Mouse (Mus musculus) left cerebral cortex, postnatal 4 days (tissue): ENCODE data around the gene Spesp1. TPM values are rescaled to one million over a fixed set of nuclear protein-coding genes. Genes with fewer than 3 reads are reported as not detected.

ENCODE experiments used
- DNase-seq: peaks from one replicate; pipeline ENCODE4 v3.0.0-alpha.2; 2022
- intact Hi-C: fragments of 180-260 bp; cut with DNase I; formaldehyde crosslinking; loops from one replicate; pipeline ENCODE4 v1.15.1; 2025
- microRNA-seq: library from miRNA; unstranded; fragments of <30 nt; microRNA quantifications from one replicate; pipeline ENCODE4 v1.2.0, GENCODE M21; 2022
- total RNA-seq, 2 experiments: library from RNA; stranded (reverse); gene quantifications; 2 replicates each; pipeline ENCODE4 v1.2.3; 2021

Gene Spesp1
- total RNA-seq, 2 experiments from 2014 or later = not detected

- DNase-seq = no peak
- intact Hi-C loops = no loop called here
Observed at GRCm38 (mm10) chr9:62250296-62250695, 31.7 kb downstream of the Spesp1 start.

DNA sequence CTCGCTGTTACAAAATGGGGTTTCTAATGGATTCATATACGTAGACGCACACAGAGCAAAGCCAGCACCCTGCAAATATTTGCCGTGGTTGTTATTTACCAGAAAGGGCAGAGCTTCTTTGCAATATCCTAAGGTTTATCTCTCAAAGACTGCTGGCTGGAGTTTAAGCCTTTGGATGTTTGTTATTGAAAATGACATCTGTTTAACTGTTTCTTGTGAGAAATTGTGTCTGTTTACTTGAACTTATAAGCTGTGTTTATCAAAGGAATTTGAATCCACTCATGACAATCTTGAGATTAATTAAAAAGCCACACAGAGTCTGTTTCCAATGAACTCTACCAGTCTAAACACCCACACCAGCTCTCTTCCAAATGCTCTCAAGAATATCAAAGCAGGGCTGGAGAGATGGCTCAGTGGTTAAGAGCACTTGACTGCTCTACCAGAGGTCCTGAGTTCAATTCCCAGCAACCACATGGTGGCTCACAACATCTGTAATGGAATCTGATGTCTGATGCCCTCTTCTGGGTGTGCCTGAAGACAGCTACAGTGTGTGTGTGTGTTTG, 35.5 kb downstream of the Spesp1 start:
- intact Hi-C loops = no loop called here
- DNase-seq = no peak

DNA sequence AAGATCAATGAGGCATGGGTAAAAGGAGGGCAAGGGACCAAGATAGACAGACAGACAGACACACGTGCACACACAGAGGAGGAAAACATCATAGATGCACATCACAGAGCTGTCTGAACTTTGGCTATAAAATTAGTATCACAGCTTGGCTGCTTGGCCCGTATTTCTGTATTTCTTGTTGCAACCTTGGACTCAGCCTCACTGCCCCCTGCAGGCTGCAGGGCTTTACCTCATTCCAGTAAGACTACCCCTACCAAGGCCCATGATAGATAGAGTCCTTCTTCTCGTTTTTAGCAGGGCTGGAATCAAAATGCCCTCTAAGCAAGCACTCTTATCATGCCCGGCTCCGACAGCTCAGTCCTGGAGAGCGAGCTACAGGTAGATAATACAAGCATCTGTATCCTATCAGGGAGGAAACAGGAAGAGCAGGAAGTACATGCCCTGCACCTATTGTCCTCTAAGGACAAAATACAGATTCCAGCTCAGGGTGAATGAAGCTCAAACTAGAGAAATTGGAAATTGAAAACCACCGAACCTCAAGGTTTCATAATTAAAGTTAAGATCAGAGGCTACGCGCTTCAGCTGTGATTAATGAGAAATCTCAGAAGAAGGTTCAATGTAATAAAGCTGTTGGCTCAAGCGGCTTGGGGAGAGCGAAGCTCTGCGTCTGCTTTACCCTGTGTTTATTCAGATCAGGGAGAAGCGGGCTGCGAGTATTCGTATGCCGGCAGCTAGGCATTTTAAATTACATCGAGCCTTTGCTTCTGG, 36.2 kb downstream of the Spesp1 start:
- DNase-seq = peak; percentile 57
- intact Hi-C loops = no loop called here

DNA sequence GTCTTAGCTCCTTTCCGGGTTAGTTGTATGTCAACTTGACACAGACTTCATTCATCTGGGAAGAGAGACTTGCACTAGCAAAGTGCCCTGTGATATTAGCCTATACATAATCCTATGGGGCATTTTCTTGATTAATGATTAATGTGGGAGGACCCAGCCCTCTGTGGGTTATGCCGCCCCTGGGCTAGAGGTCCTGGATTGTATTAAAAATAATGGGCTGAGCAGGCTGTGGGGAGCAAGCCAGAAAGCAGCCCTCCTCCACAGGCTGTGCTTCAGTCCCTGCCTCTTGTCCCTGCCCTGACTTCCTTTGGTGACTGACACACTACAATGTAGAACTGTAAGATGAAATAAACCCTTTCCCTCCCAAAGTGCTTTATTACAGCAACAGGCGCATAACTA, 37.4 kb downstream of the Spesp1 start:
- DNase-seq = no peak
- intact Hi-C loops = loop anchor here (5.0 kb wide), 3 partner anchors 202 to 297 kb away; partner anchors contain the start of gene Kif23

DNA sequence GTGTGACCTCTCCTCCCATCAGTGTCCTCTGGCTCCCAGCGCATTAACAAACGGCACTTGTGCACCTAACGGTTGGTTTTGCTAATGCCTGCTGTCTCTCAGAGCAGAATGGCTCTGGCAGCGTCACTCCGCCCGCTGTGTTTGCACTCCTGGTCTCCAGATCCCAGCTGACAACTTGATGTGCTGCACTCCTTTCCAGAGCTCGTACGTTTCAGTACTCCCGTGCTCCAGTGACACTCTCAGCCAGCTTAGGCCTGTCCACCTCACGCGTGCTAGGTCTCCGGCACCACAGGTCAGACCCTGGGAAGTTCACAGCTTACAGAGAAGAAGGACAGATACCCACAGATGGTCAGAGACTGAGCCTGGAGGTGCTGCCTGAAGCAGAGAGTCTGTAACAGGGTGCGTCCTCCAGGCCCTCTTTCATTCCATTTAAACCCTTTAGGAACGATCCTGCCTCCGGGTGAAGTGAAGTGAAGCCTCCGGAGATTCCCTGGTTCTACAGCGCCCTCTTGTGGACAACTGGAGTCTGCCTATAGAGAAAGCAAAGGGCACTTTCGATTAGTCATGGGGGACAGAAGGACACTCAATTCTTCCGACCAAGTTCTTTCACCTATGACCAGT, 37.9 kb downstream of the Spesp1 start:
- intact Hi-C loops = loop anchor here (5.0 kb wide), 3 partner anchors 202 to 297 kb away; partner anchors contain the start of gene Kif23

GRCm38 (mm10) chr9:62240036-62240435, 42.0 kb downstream of the Spesp1 start:
- intact Hi-C loops = loop anchor here (5.0 kb wide), 3 partner anchors 198 to 293 kb away; partner anchors contain the start of gene Kif23
- DNase-seq = no peak

More for the DNA sequence above, 37.9 kb downstream of the Spesp1 start:
- peak; percentile 86 for DNase-seq

DNA sequence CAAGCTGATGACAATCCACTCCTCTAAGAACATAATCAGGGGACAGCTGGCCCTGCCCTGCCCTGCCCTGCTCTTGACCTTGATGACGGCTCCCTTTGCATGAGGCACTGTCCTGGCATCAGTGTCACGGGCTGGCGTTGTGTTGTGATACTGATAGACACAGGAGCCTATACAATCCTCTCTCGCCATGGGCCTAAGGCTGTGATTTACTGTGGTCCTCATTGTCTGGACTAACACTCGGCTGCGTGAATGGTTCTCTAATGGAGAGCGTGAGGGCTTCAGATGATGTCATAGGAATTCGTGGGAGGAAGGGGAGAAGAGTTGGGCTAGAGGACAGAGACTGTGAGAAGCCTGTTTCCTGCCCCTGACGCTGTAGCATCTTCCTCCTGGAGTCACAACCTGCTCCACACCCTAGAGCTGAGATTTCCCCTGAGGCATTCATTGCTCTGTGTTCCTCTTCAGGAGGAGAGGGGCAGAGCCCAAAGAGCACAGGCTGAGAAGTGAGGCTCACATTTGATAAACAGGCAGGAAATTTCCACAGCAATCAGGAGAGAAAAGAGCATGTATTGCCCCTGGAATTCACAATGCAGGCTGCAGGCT, 44.5 kb downstream of the Spesp1 start:
- DNase-seq = no peak
- intact Hi-C loops = loop anchor here (10.0 kb wide), 1 partner anchor 123 kb away; no protein-coding TSS in a partner anchor

GRCm38 (mm10) chr9:62235501-62235900, 46.5 kb downstream of the Spesp1 start:
- intact Hi-C loops = loop anchor here (10.0 kb wide), 1 partner anchor 121 kb away; no protein-coding TSS in a partner anchor
- no peak for DNase-seq

- DNase-seq = no peak
- intact Hi-C loops = loop anchor here (10.0 kb wide), 1 partner anchor 118 kb away; no protein-coding TSS in a partner anchor
Observed at GRCm38 (mm10) chr9:62232649-62233048, 49.4 kb downstream of the Spesp1 start.

DNA sequence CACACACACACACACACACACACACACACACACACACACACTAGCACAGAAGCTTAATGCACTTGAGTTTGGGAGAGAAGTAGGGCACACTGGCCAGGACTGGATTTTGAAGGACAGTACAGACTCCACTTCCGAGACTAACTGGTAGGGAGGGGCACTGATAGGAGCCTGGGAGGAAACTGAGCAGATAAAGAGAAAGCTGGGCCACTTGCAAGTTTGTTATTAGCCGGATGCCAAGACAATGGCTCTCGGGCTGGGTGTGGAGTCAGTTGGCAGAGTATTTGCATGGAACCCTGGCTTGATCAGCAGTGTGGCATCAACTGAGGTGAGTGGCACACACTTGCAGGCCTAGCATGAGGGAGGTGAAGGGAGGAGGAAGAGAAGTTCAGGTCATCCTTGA, 51.0 kb downstream of the Spesp1 start:
- intact Hi-C loops = loop anchor here (10.0 kb wide), 1 partner anchor 116 kb away; no protein-coding TSS in a partner anchor
- DNase-seq = no peak

DNA sequence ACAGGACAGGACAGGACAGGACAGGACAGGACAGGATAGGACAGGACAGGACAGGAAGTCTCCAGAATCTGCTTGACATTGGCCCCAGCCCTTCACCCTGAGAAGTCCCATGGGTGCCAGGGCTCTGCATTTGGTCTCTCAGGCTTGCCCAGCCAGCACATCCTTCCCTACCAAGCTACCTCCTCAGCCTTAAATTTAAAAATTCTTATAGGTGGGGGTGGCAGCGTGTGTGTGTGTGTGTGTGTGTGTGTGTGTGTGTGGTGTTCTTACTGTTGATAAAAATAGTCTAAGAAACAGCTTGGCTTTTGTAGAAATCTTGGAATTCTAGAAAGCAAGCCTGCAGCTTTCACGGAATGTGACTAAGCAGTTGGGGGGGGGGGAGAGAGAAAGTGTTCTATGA, 52.0 kb downstream of the Spesp1 start:
- no peak for DNase-seq
- intact Hi-C loops = loop anchor here (10.0 kb wide), 1 partner anchor 115 kb away; no protein-coding TSS in a partner anchor

DNA sequence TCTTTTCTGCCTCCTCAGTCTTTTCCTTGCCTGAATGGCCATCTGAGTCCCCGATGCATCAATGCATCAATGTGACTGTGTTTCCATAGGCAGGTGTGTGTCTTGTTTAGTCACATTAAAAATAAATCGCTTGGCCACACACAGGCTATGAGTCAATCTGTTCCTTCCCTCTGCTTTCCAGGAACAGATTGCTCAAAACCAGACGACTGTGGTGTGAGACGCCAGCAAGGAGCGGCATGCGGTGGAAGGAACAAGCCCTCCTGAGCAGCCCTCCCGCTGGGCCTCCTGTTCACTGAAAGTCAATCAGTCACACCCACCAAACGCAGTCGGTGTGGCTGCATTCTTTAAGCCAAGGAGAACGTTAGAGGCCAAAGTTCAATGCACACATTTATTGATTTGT, 59.5 kb downstream of the Spesp1 start:
- intact Hi-C loops = no loop called here
- peak; percentile 93 for DNase-seq

DNA sequence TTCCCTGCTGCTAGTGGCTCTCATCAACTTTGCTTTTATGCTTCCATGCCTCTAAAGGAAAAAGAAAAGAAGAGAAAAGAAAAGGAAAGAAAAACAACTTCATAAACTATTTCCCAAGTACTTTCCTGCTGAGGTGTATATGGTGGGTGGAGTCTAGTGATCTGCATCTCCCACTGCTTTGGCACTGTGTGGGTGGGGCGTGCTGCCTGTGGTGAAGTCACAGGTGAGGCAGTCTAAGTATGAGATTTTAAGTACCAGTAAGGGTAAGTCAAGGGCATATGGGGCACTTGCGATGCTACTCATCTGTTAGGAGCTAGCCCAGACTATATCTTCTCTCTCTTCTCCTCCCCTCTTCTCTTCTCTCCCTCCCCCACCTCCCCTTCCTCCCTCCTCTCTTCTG, 60.0 kb downstream of the Spesp1 start:
- intact Hi-C loops = no loop called here
- peak; percentile 33 for DNase-seq

Small RNA genes within 50 kb of the gene (microRNA-seq; reads per million reads assigned to microRNA genes)
- not detected for gene Gm25603

Other genes with a start within 250 kb of the Spesp1 start
- gene Glce, start 159.6 kb downstream of the Spesp1 start, total RNA-seq = 10 to 100 TPM; 28.2 to 29.2 TPM
- 100 to 1,000 TPM; 231 to 251 TPM for gene Anp32a, start 59.1 kb upstream of the Spesp1 start, total RNA-seq